In genomic region chr10:118643622-118644021, GRCm38 (mm10) we compare ENCODE assay signal across 18 mouse cellular contexts.
DNase-seq lines count a peak whose midpoint lies in the region; ATAC-seq and TF ChIP-seq lines count a peak whose summit lies in the region.
"Had no signal": no experiment of that assay in that cellular context is flagged by ENCODE, and none has a peak within 500 bp of the region (broad histone marks: within the 10 kb centered on the region; RNA-seq: fewer than 3 reads in every experiment).

No protein-coding gene starts in this region.

- H3K4me1 ChIP-seq in forebrain, embryonic 14.5 days (ENCODE audit: control insufficient read depth, insufficient read depth, low read length), result peaks cover 7% of the 10 kb centered on the region; the same call in 1 of the 2 replicates
- peaks cover 16% of the 10 kb centered on the region for H3K4me1 ChIP-seq in forebrain, embryonic 10.5 days
- H3K4me1 ChIP-seq in liver, postnatal 0 days (ENCODE audit: insufficient read depth), result peaks cover 9% of the 10 kb centered on the region

- no peak for ATAC-seq in forebrain, embryonic 14.5 days
- 0 out of 2 replicates have a peak, but pooled peaks have one; percentile 12 for ATAC-seq in liver, postnatal 0 days
- ATAC-seq in megakaryocyte, adult 5-6 weeks (ENCODE audit: poor library complexity, severe bottlenecking), result peak; percentile 43; the same call in 1 of the 2 replicates
- ATAC-seq: activated CD4-positive, CD25-positive, alpha-beta regulatory T cell, adult 4 months; inflammation-experienced regulatory T-cells, adult 6 months; liver, embryonic 12.5 days; midbrain, embryonic 13.5 days had no signal

- no peak overlapping the region for H3K9ac ChIP-seq in forebrain, embryonic 14.5 days (ENCODE audit: low read length)
- H3K9ac ChIP-seq in liver, postnatal 0 days (replicated peaks), result no peak overlapping the region
- H3K9ac ChIP-seq: liver, embryonic 12.5 days; midbrain, embryonic 13.5 days had no signal

- H3K27me3 ChIP-seq in forebrain, embryonic 14.5 days (replicated peaks; ENCODE audit: control insufficient read depth, insufficient read depth, low read length), result no peaks in the 10 kb centered on the region
- H3K27me3 ChIP-seq in forebrain, embryonic 10.5 days (ENCODE audit: poor library complexity, severe bottlenecking), result no peaks in the 10 kb centered on the region
- H3K27me3 ChIP-seq in liver, postnatal 0 days (ENCODE audit: insufficient read depth, low read length), result no peaks in the 10 kb centered on the region
- H3K27me3 ChIP-seq: liver, embryonic 12.5 days; midbrain, embryonic 13.5 days had no signal

- H3K36me3 ChIP-seq in forebrain, embryonic 14.5 days (ENCODE audit: control insufficient read depth, insufficient read depth, low read length), result no peaks in the 10 kb centered on the region
- no peaks in the 10 kb centered on the region for H3K36me3 ChIP-seq in forebrain, embryonic 10.5 days (replicated peaks)
- no peaks in the 10 kb centered on the region for H3K36me3 ChIP-seq in liver, postnatal 0 days (replicated peaks; ENCODE audit: insufficient read depth, low read length)
- H3K36me3 ChIP-seq: heart, embryonic 10.5 days; liver, embryonic 12.5 days; midbrain, embryonic 13.5 days had no signal

- H3K4me3 ChIP-seq in forebrain, embryonic 14.5 days (ENCODE audit: low read depth, low read length), result no peak overlapping the region
- no peak overlapping the region for H3K4me3 ChIP-seq in forebrain, embryonic 10.5 days
- no peak overlapping the region for H3K4me3 ChIP-seq in liver, postnatal 0 days (ENCODE audit: low read depth, low read length)
- H3K4me3 ChIP-seq: heart, embryonic 10.5 days; liver, embryonic 12.5 days; midbrain, embryonic 13.5 days had no signal

- peak; percentile 36 for DNase-seq in forebrain, embryonic 14.5 days (ENCODE audit: low spot score)
- DNase-seq in forebrain, embryonic 10.5 days (ENCODE audit: extremely low spot score, low spot score), result no peak
- no peak for DNase-seq in liver, postnatal 0 days
- DNase-seq in liver, result no peak
- DNase-seq in T-cell, adult 2 months (ENCODE audit: low spot score), result peak; percentile 12
- DNase-seq in cerebellum, postnatal 10 days, result no peak
- DNase-seq in cerebellum, adult 9-10 months, result no peak
- DNase-seq: cerebellum, adult 11-12 months; gastrocnemius, postnatal 10 days; heart, postnatal 4 days; lung, postnatal 10 days; thymus, adult 18-20 months had no signal

- no peak for TF ChIP-seq CTCF in liver, postnatal 0 days (IDR thresholded peaks at IDR 0.05; ENCODE audit: low read depth)

- no peak overlapping the region for H3K27ac ChIP-seq in forebrain, embryonic 14.5 days (ENCODE audit: low read depth, low read length)
- no peak overlapping the region for H3K27ac ChIP-seq in forebrain, embryonic 10.5 days
- no peak overlapping the region for H3K27ac ChIP-seq in liver, postnatal 0 days (ENCODE audit: low read depth)
- H3K27ac ChIP-seq: heart, embryonic 10.5 days; liver, embryonic 12.5 days; midbrain, embryonic 13.5 days had no signal

- 74% methylated on average over 8 of the region's 8 CpGs for WGBS in forebrain, embryonic 14.5 days
- 84% methylated on average over 8 of the region's 8 CpGs for WGBS in forebrain, embryonic 10.5 days
- 55% methylated on average over 8 of the region's 8 CpGs for WGBS in liver, postnatal 0 days (ENCODE audit: insufficient replicate concordance)

- H3K9me3 ChIP-seq in forebrain, embryonic 14.5 days (replicated peaks; ENCODE audit: control insufficient read depth, low read length), result no peaks in the 10 kb centered on the region
- H3K9me3 ChIP-seq in forebrain, embryonic 10.5 days, result no peaks in the 10 kb centered on the region
- H3K9me3 ChIP-seq in liver, postnatal 0 days (ENCODE audit: low read length), result no peaks in the 10 kb centered on the region
- H3K9me3 ChIP-seq: heart, embryonic 10.5 days; liver, embryonic 12.5 days; midbrain, embryonic 13.5 days had no signal

- H3K4me2 ChIP-seq in forebrain, embryonic 14.5 days (ENCODE audit: low read length), result no peak overlapping the region
- H3K4me2 ChIP-seq in liver, postnatal 0 days (ENCODE audit: low read depth, low read length), result no peak overlapping the region
- H3K4me2 ChIP-seq: liver, embryonic 12.5 days; midbrain, embryonic 13.5 days had no signal

- TF ChIP-seq EP300 in liver, postnatal 0 days (IDR thresholded peaks at IDR 0.05; ENCODE audit: low read depth), result no peak

Comparison
In these comparisons a context has a peak if more than half of its experiments do, and no peak if none do; other contexts are left out.
1. DNase-seq: peak in forebrain, embryonic 14.5 days (single experiment) and T-cell, adult 2 months (single experiment); none in forebrain, embryonic 10.5 days (single experiment), liver, postnatal 0 days (single experiment), liver (single experiment), cerebellum, postnatal 10 days (0 of 2) and cerebellum, adult 9-10 months (single experiment).